Mouse (Mus musculus): ENCODE measurements around the gene Irgm1. TPM values are rescaled to one million over a fixed set of nuclear protein-coding genes. Genes with fewer than 3 reads are reported as not detected.
"Not testable (repeated sequence)": the region's sequence is repeated elsewhere in the genome, so short reads cannot be mapped to it uniquely, and the experiment has no call there.

The Irgm1 gene
- 1.0 and 1.4 TPM in 2 replicates for polyA plus RNA-seq (2016; fragmentation: Nextera tagmentation; extraction: Ambion mirVana)

DNA sequence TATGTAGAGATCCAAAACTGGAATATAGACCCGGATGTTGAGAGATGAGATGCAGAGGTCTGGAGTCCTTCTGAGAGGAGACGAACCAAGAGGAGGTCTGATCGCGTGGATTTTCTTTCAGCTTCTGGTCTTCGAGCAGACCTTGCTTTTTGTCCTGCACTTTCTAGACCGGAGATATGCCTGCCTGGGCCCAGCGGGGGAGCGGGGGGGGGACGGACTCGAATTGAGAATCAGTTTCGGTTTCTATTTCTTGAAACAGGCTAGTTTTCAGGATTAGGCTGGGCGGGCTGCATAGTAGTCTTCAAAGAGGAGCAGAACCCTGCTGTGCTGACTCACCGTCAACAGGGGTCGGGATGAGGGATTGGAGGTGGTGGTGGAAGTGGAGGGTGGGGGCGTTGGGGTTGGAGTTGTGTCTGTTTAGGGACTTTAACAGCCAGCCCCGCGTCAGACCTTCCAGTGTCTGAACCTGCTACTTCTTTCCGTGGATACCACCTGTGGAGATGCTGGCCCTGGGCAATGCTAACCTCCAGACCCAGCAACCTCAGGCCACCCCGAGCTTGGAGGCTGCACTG lies at the start of gene Irgm1:
Gene Irgm1, minus strand, starts transcription at position 483 of the 572 bp plus-strand sequence.
- Histone ChIP-seq H3K36me3 (no peaks in the 10 kb centered on the region), H3K4me3 (peak within 1 kb of the TSS; percentile 57), H3K4me1 (peaks cover 20% of the 10 kb centered on the region), H3K9me3 (replicated peaks) (no peaks in the 10 kb centered on the region), H3K27ac (peak within 1 kb of the TSS; percentile 71), H3K27me3 (ENCODE audit: low read depth, poor library complexity, severe bottlenecking) (peaks cover 14% of the 10 kb centered on the region)
- peak; percentile 56 for DNase-seq (ENCODE audit: low spot score)
- WGBS: 4% methylated on average over 19 of the region's 19 CpGs

DNA sequence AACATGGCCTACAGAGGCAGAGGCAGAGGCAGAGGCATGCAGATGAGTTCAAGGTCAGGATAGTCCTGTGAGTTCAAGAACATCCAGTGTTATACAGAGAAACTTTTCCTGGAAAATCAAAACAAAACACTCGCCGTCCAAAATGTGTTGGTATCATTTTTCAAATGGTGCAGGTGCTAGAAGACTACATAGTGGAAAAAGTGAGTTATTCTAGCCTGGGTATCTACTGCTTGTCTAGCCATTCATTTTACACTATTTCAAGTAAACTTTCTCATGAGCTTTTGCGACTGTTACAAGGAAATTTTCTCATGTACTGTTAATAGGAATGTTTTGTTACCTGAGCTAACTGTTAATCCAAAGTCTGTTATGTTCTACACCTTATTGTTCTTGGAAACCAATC lies 46.9 kb upstream of the Irgm1 start:
- Histone ChIP-seq H3K4me1 (no peaks in the 10 kb centered on the region), H3K4me3 (no peak overlapping the region), H3K9me3 (replicated peaks) (no peaks in the 10 kb centered on the region), H3K27ac (no peak overlapping the region), H3K36me3 (no peaks in the 10 kb centered on the region), H3K27me3 (ENCODE audit: low read depth, poor library complexity, severe bottlenecking) (no peaks in the 10 kb centered on the region)
- no peak for DNase-seq (ENCODE audit: low spot score)
- 89% methylated on average over 3 of the region's 3 CpGs for WGBS

DNA sequence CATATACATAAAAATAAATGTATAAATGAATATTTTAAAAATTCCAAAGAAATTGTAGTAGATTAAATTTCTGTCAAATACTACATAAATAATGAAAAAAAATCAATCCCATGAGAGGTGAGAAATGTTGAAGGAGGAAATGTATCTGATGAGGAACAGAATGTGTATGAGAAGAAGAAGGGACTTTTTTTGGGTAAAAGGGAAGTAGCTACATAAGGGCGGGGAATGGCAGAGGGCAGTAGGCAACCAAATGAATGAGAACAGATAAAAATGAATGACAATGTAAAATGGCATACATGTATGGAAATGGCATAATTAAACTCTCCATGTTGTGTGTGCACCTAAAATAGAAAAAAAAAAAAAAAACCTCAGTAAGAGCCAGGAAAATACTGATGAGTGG lies 42.1 kb upstream of the Irgm1 start:
- H3K27me3 ChIP-seq (ENCODE audit: low read depth, poor library complexity, severe bottlenecking): no peaks in the 10 kb centered on the region
- no peaks in the 10 kb centered on the region for H3K36me3 ChIP-seq
- no peak for DNase-seq (ENCODE audit: low spot score)
- no peak overlapping the region for H3K27ac ChIP-seq
- no peaks in the 10 kb centered on the region for H3K4me1 ChIP-seq
- 91% methylated on average over 1 of the region's 1 CpGs for WGBS
- no peaks in the 10 kb centered on the region for H3K9me3 ChIP-seq (replicated peaks)
- H3K4me3 ChIP-seq: no peak overlapping the region

DNA sequence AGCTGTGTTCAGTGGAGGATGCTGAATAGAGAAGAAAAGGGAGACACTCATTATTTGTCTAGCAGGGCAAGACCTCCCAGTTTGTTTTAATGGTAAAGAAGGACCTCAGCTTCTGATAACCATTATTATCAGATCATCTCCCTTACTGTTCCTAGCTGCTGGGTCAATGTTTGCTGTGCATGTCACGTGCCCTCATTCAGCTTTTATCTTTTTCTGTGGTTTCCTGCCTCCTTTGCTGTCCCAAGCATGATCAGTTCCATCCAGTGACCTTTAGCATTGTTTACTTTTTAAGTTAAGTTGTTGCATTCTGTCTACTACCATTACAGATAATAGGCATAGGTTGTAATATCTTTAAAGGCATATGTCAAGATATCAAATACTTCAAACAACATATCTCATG lies 37.0 kb upstream of the Irgm1 start:
- Histone ChIP-seq H3K4me1 (no peaks in the 10 kb centered on the region), H3K36me3 (no peaks in the 10 kb centered on the region), H3K27me3 (ENCODE audit: low read depth, poor library complexity, severe bottlenecking) (no peaks in the 10 kb centered on the region), H3K27ac (no peak overlapping the region), H3K9me3 (replicated peaks) (no peaks in the 10 kb centered on the region), H3K4me3 (no peak overlapping the region)
- DNase-seq (ENCODE audit: low spot score): no peak
- 71% methylated on average over 1 of the region's 1 CpGs for WGBS

DNA sequence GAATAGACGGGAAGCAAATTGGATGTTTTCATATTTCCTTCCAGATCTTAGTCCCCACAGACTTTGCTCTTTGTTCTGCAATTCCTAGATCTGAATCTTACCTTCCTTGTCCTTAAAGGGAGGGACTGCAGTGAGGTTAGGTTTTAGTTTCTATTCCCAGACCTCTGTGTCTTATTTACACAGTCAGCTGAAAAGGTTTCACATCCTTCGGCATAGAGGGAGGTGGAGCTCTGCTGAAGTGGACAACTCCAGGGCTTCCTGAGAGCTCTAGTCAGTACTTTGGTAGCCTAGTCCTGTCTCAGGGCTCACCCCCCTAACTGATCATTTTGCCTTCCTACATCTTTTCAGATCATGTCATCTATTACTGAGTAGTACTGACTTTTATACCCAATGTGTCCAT lies 30.5 kb upstream of the Irgm1 start, which contains the start of gene Gm5431:
Gene Gm5431, minus strand, starts transcription at position 194 of the 400 bp plus-strand sequence.
- DNase-seq (ENCODE audit: low spot score): no peak
- WGBS: 84% methylated on average over 2 of the region's 2 CpGs
- Histone ChIP-seq H3K4me1 (no peaks in the 10 kb centered on the region), H3K9me3 (replicated peaks) (no peaks in the 10 kb centered on the region), H3K4me3 (no peak within 1 kb of the TSS), H3K27ac (no peak within 1 kb of the TSS), H3K27me3 (ENCODE audit: low read depth, poor library complexity, severe bottlenecking) (no peaks in the 10 kb centered on the region), H3K36me3 (no peaks in the 10 kb centered on the region)

DNA sequence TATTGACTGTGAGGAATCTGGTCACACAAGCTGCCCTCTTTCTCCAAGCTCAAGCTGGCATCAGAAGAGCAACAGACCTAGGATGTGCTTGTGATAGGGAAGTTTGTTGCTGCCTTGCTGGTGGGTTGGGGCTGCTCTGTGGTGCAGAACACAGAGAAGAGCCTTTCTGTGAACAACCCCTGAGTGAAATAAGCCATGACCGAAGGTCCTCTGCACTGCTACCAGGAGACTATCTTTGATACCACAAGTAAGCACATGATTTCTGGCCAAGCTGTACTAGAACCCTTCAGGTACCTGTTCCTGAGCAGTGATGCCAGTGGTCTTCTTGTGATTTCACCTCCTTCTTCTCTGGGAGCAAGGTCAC lies 30.1 kb upstream of the Irgm1 start:
- WGBS: 89% methylated on average over 1 of the region's 1 CpGs
- H3K4me3 ChIP-seq; H3K4me1 ChIP-seq; H3K27me3 ChIP-seq (ENCODE audit: low read depth, poor library complexity, severe bottlenecking); H3K27ac ChIP-seq; H3K9me3 ChIP-seq (replicated peaks); H3K36me3 ChIP-seq; DNase-seq (ENCODE audit: low spot score): not testable (repeated sequence)

DNA sequence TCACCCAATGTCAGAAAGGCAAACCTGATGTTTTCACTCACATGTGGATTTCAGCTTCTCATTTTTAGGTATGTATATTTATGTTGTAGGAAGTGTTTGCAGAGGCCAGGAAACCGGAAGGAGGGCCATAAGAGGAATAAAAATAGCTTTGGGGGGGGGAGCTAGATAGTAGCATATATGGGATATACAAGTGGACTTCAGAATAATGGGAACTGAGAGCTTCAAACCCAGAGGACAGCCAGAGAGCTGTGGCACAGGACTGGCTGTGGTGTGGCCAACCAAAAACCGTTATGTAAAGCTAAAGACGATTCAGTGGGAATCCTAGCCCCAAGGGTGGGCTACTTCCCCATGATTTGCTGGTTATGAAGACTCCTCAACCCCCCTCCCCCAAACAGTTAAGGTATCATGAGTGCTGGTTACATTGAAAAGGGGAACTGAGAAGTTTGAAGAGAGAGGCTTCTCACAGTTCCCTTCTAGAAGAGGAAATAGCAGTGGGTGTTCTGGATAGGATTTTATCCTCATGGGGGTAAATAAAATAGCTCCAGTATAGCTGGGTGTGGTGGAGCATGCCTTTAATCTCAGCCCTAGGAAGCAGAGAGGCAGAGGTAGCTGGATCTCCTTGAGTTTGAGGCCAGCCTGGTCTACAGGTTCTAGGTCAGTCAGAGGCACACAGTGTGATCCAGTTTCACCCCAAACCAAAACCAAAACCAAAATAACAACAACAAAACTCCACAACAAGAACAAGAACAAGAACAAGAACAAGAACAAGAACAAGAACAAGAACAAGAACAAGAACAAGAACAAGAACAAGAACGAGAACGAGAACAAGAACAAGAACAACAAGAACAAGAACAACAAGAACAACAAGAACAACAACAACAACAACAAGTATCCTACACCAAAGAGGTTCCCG lies 29.4 kb upstream of the Irgm1 start:
- DNase-seq (ENCODE audit: low spot score); H3K27ac ChIP-seq: not testable (repeated sequence)
- WGBS: 80% methylated on average over 6 of the region's 6 CpGs

DNA sequence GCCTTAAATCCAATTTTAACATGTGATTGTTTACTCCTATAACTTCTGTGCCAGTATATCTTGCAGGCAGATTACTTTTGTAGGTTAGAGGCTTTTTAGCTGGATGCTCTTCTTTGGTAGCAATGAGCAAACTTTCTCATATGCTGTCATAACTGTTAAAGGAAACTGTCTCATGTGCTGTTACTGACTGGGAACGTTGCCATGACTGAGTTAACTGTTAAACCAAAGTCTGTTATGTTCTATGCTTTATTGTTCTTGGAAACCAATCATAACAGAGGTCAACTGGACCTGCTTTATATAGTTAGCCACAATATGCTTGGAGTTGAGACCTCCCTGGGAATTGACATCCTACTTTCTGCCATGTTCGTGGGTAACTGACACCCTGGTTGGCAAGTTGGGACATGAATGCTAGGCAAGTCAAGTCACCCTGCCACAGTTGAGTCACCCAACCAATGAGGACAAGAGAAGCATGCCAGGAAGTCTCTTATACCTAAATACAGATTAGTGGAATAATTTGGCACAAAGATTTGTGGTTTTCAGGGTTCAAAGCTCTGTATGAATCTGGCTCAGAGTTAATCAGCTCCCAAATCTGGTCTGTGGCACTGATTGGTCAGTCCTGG lies 27.4 kb upstream of the Irgm1 start:
- Histone ChIP-seq H3K27ac (no peak overlapping the region), H3K27me3 (ENCODE audit: low read depth, poor library complexity, severe bottlenecking) (no peaks in the 10 kb centered on the region), H3K36me3 (no peaks in the 10 kb centered on the region), H3K4me3 (no peak overlapping the region), H3K4me1 (no peaks in the 10 kb centered on the region), H3K9me3 (replicated peaks) (no peaks in the 10 kb centered on the region)
- 79% methylated on average over 2 of the region's 2 CpGs for WGBS
- DNase-seq (ENCODE audit: low spot score): no peak

More for the DNA sequence above, 29.4 kb upstream of the Irgm1 start:
- not testable (repeated sequence) for H3K4me3 ChIP-seq; H3K27me3 ChIP-seq (ENCODE audit: low read depth, poor library complexity, severe bottlenecking); H3K9me3 ChIP-seq (replicated peaks); H3K36me3 ChIP-seq; H3K4me1 ChIP-seq

DNA sequence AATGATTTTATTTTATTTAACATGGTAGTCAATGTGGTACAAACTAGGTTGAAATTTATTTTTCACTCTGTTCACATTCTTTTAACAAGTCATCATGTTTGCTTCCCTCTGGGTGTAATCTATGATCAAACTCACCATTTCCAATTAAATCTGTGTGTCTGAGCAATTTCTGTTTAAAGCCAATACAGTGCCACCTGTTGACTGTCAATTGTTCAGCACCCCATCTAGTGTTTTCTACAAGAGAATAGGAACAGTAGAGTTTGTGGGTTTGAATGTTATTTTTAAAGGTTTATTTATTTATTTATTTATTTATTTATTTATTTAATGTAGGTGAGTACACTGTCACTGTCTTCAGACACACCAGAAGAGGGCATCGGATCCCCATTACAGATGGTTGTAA lies 5.2 kb upstream of the Irgm1 start:
- 97% methylated on average over 1 of the region's 1 CpGs for whole genome bisulfite sequencing

DNA sequence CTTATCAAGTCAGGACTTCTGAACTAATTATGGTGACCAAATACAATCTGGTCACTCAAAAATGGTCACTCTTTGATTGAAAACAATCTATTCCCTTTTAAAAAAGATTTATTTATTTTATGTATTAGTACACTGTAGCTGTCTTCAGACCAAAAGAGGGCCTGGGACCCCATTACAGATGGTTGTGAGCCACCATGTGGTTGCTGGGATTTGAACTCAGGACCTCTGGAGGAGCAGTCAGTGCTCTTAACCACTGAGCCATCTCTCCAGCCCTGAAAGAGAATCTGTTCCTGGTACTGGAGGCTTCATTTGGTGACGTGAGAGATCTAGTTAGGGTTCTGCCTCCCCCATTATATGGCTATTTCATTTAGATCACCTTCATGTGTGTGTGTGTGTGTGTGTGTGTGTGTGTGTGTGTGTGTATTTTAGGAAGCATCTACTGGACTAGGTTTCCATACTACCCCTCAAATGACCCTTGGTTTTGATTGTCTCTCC lies 3.9 kb upstream of the Irgm1 start:
- H3K9me3 ChIP-seq (replicated peaks); H3K4me3 ChIP-seq; H3K27ac ChIP-seq; DNase-seq (ENCODE audit: low spot score); H3K36me3 ChIP-seq: not testable (repeated sequence)
- 87% methylated on average over 1 of the region's 1 CpGs for WGBS
- H3K4me1 ChIP-seq: peaks cover 20% of the 10 kb centered on the region
- H3K27me3 ChIP-seq (ENCODE audit: low read depth, poor library complexity, severe bottlenecking): peaks cover 14% of the 10 kb centered on the region

More for the DNA sequence above, 5.2 kb upstream of the Irgm1 start:
- no peak overlapping the region for H3K27ac ChIP-seq
- DNase-seq (ENCODE audit: low spot score): no peak
- no peaks in the 10 kb centered on the region for H3K9me3 ChIP-seq (replicated peaks)
- no peaks in the 10 kb centered on the region for H3K36me3 ChIP-seq
- H3K4me3 ChIP-seq: no peak overlapping the region
- H3K27me3 ChIP-seq (ENCODE audit: low read depth, poor library complexity, severe bottlenecking): peaks cover 8% of the 10 kb centered on the region
- H3K4me1 ChIP-seq: peaks cover 10% of the 10 kb centered on the region

DNA sequence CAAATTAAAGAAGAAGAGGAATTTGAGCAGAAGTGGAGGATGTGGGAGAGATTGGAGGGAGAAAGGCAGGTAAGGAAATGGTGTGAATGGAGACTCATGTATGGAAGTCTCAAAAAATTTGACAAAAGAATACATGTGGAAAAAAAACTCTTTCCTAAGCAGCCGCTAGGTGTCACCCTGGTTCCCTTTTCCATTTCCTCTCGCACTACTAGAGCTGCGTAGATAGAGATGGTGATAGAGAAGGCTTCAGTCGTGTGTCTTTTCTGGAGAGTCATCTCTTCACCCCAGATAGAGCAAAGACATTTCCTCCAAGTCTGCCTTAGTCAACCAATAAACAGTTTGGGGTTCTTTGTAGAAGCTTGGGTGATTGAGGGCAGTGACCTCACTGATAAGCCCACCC lies 3.0 kb upstream of the Irgm1 start:
- no peaks in the 10 kb centered on the region for H3K9me3 ChIP-seq (replicated peaks)
- H3K27ac ChIP-seq: no peak overlapping the region
- peaks cover 14% of the 10 kb centered on the region for H3K27me3 ChIP-seq (ENCODE audit: low read depth, poor library complexity, severe bottlenecking)
- 4% methylated on average over 4 of the region's 4 CpGs for WGBS
- peaks cover 20% of the 10 kb centered on the region for H3K4me1 ChIP-seq
- H3K36me3 ChIP-seq: no peaks in the 10 kb centered on the region
- no peak overlapping the region for H3K4me3 ChIP-seq
- peak; percentile 45 for DNase-seq (ENCODE audit: low spot score)

DNA sequence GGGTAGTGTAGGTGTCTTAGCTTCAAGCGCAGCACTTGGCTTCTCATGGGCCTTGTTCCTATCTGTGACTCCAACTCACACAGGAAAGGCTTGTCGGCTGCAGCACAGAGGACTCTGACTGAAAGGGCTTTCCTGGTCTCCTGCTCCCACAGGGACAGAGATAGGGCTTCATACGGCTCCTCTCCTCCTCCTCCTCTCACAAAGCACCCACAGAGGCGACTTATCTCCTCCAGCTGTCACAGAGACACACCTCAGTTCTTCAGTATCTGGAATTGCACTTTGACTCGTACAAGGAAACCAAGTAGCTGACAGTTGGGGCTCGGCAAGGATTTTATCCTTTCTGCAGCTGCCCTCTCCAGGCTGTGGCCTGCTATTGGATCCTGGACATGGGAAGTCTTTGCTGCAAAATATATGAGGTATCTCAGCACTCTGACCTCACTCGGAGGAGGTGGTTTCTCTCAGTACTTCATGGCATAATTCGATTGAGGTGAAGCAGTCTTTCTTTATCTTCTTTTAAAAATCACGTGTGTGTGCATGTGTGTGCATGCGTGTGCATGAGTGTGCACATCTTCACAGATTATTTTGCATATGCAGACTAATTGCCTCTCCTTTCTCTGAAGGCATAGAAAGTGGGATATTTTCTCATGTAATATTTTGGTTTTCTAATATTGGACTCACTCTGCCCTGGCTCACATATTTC lies 2.3 kb upstream of the Irgm1 start:
- WGBS: 69% methylated on average over 10 of the region's 10 CpGs
- Histone ChIP-seq H3K4me3 (no peak overlapping the region), H3K27ac (no peak overlapping the region), H3K9me3 (replicated peaks) (no peaks in the 10 kb centered on the region), H3K4me1 (peaks cover 20% of the 10 kb centered on the region), H3K36me3 (no peaks in the 10 kb centered on the region), H3K27me3 (ENCODE audit: low read depth, poor library complexity, severe bottlenecking) (peaks cover 14% of the 10 kb centered on the region)
- no peak for DNase-seq (ENCODE audit: low spot score)
